Mouse (Mus musculus): ENCODE data around the gene Zc3h15. TPM values are rescaled to one million over a fixed set of nuclear protein-coding genes. Genes with fewer than 3 reads are reported as not detected.
"Not testable (repeated sequence)": the region's sequence is repeated elsewhere in the genome, so short reads cannot be mapped to it uniquely, and the experiment has no call there.

Zc3h15 gene
- polyA plus RNA-seq, 1 experiment = 39.9 TPM

DNA sequence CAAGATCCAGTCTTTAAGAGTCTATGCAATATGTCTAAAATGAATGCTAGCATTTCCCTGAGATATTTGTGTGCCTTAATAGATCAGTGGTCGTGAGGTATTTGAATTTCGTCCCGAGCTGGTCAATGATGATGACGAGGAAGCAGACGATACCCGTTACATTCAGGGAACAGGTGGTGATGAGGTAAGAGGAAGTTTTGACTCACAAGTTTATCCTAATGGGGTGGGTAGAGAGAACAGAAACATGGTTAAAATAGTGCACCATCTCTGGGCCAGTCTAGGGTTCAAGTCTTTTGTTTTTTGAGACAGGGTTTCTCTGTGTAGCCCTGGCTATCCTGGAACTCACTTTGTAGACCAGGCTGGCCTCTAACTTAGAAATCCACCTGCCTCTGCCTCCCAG lies 17.1 kb downstream of the Zc3h15 start:
- Histone ChIP-seq H3K27ac (ENCODE audit: control insufficient read depth, insufficient read depth, low read depth, low read length) (no peak overlapping the region), H3K4me3 (ENCODE audit: control insufficient read depth, low read depth, low read length) (no peak overlapping the region), H3K4me1 (ENCODE audit: control insufficient read depth, insufficient read depth, low read length) (no peaks in the 10 kb centered on the region), H3K36me3 (ENCODE audit: control insufficient read depth, insufficient read depth, low read length) (no peaks in the 10 kb centered on the region; the same call in 1 of the 2 replicates), H3K27me3 (ENCODE audit: control insufficient read depth, insufficient read depth, low read length) (no peaks in the 10 kb centered on the region)
- TF ChIP-seq CTCF (IDR thresholded peaks at IDR 0.05; ENCODE audit: control insufficient read depth, insufficient read depth, insufficient replicate concordance, low read depth, low read length) = no peak
- no peak for TF ChIP-seq POLR2A (IDR thresholded peaks at IDR 0.05; ENCODE audit: control insufficient read depth, low read depth, low read length)

DNA sequence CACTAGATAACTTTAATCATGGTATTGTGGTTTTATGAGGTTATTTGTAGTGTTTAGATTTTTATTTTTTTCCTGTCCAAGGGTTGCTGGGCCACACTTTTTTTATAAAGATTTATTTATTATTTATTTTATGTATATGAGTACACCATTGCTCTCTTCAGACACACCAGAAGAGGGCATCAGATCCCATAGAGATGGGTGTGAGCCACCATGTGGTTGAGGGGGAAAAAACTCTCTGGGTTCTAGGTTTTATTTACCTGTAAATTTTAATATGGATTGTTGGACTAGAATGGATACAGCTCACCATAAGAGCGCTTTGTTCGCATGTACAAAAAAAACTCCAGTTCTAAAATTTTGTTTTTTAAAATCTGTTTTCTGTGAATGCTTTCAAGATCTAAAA lies 20.8 kb downstream of the Zc3h15 start:
- H3K4me3 ChIP-seq (ENCODE audit: control insufficient read depth, low read depth, low read length); H3K4me1 ChIP-seq (ENCODE audit: control insufficient read depth, insufficient read depth, low read length); H3K36me3 ChIP-seq (ENCODE audit: control insufficient read depth, insufficient read depth, low read length); H3K27me3 ChIP-seq (ENCODE audit: control insufficient read depth, insufficient read depth, low read length); H3K27ac ChIP-seq (ENCODE audit: control insufficient read depth, insufficient read depth, low read depth, low read length): not testable (repeated sequence)

DNA sequence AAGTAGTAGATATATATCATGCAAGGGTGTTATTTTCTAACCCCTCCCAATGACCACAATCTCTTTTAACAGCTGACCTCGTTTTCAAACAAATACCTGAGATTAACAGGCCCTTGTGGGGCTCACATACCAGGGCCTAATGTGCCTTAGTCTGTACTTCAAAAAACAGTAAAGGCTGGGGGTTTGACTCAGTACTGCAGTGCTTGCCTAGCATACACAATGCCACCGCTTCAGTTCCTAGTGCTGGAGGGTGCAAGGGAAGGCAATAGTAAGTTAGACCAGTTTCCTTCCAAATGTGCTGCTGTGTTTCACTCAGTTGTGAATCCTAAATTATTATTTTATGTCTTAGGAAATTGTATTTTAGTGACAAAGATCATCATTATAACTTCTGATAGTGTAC lies 23.2 kb downstream of the Zc3h15 start:
- Histone ChIP-seq H3K27me3 (ENCODE audit: control insufficient read depth, insufficient read depth, low read length) (no peaks in the 10 kb centered on the region), H3K4me1 (ENCODE audit: control insufficient read depth, insufficient read depth, low read length) (no peaks in the 10 kb centered on the region), H3K4me3 (ENCODE audit: control insufficient read depth, low read depth, low read length) (no peak overlapping the region), H3K36me3 (ENCODE audit: control insufficient read depth, insufficient read depth, low read length) (no peaks in the 10 kb centered on the region), H3K27ac (ENCODE audit: control insufficient read depth, insufficient read depth, low read depth, low read length) (no peak overlapping the region)
- TF ChIP-seq CTCF (IDR thresholded peaks at IDR 0.05; ENCODE audit: control insufficient read depth, insufficient read depth, insufficient replicate concordance, low read depth, low read length) (no peak), POLR2A (IDR thresholded peaks at IDR 0.05; ENCODE audit: control insufficient read depth, low read depth, low read length) (no peak)

DNA sequence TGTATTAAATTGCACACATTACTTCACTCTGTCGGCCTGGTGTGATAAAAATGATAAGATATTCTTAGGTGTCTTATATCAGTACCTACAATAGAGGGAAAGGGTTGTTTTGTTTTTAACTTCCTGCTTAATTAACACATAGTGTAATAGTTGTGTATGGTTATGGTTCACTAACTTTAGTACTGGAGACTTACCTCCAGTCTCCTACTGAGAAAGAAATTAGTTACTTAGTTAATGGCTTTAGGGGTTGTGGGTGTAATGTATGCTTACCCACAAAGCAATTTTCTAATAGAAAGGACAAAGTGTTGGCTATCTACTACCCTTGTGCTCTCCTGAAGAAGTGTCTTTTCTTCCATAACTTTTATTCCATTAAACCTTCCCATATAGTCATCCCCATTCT lies 23.8 kb downstream of the Zc3h15 start:
- Histone ChIP-seq H3K4me3 (ENCODE audit: control insufficient read depth, low read depth, low read length) (no peak overlapping the region), H3K27me3 (ENCODE audit: control insufficient read depth, insufficient read depth, low read length) (no peaks in the 10 kb centered on the region), H3K27ac (ENCODE audit: control insufficient read depth, insufficient read depth, low read depth, low read length) (no peak overlapping the region), H3K36me3 (ENCODE audit: control insufficient read depth, insufficient read depth, low read length) (no peaks in the 10 kb centered on the region), H3K4me1 (ENCODE audit: control insufficient read depth, insufficient read depth, low read length) (no peaks in the 10 kb centered on the region)
- no peak for TF ChIP-seq POLR2A (IDR thresholded peaks at IDR 0.05; ENCODE audit: control insufficient read depth, low read depth, low read length)
- TF ChIP-seq CTCF (IDR thresholded peaks at IDR 0.05; ENCODE audit: control insufficient read depth, insufficient read depth, insufficient replicate concordance, low read depth, low read length) = no peak

DNA sequence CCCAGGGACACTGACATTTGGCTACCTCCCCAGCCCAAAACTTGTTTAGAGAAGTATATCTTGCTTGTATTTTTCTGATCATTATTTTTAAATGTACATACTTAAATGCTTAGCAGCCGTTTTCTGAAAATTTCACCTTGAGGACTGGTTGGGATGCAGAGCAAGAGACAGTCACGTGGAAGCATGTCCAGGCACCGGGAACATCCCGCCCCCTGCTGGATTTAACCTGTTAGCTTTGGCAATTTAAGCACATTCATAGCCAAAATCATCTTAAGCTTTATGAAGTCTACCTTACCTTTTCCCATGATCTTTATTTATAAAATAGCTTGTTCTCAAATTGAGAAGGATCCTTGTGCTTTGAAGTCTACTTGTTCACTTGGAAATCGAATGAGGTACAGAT lies 25.8 kb downstream of the Zc3h15 start:
- Histone ChIP-seq H3K4me1 (ENCODE audit: control insufficient read depth, insufficient read depth, low read length) (no peaks in the 10 kb centered on the region), H3K36me3 (ENCODE audit: control insufficient read depth, insufficient read depth, low read length) (no peaks in the 10 kb centered on the region), H3K27me3 (ENCODE audit: control insufficient read depth, insufficient read depth, low read length) (no peaks in the 10 kb centered on the region), H3K27ac (ENCODE audit: control insufficient read depth, insufficient read depth, low read depth, low read length) (no peak overlapping the region), H3K4me3 (ENCODE audit: control insufficient read depth, low read depth, low read length) (no peak overlapping the region)
- TF ChIP-seq CTCF (IDR thresholded peaks at IDR 0.05; ENCODE audit: control insufficient read depth, insufficient read depth, insufficient replicate concordance, low read depth, low read length) (no peak), POLR2A (IDR thresholded peaks at IDR 0.05; ENCODE audit: control insufficient read depth, low read depth, low read length) (no peak)

DNA sequence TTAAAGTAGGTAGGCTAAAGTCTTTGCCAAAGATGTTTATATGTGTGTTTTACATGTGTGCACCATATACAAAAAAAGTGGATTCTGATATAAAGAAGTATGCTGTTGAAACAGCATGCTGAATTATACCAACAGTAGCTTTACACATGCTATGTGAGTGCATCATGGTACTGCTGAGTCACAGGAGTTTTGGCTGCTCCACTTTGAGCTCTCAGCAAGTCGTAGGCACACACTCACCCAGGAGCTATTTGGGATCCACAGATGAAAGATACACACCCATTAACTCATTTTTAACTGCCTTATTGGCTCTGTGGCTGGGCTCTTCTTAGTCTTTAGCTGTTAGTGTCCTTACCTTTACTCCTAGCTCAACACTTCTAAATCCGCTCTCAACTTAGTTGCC lies 27.6 kb downstream of the Zc3h15 start:
- no peak for TF ChIP-seq CTCF (IDR thresholded peaks at IDR 0.05; ENCODE audit: control insufficient read depth, insufficient read depth, insufficient replicate concordance, low read depth, low read length)
- no peak for TF ChIP-seq POLR2A (IDR thresholded peaks at IDR 0.05; ENCODE audit: control insufficient read depth, low read depth, low read length)
- Histone ChIP-seq H3K27ac (ENCODE audit: control insufficient read depth, insufficient read depth, low read depth, low read length) (no peak overlapping the region), H3K27me3 (ENCODE audit: control insufficient read depth, insufficient read depth, low read length) (no peaks in the 10 kb centered on the region), H3K4me3 (ENCODE audit: control insufficient read depth, low read depth, low read length) (no peak overlapping the region), H3K4me1 (ENCODE audit: control insufficient read depth, insufficient read depth, low read length) (no peaks in the 10 kb centered on the region), H3K36me3 (ENCODE audit: control insufficient read depth, insufficient read depth, low read length) (no peaks in the 10 kb centered on the region)

DNA sequence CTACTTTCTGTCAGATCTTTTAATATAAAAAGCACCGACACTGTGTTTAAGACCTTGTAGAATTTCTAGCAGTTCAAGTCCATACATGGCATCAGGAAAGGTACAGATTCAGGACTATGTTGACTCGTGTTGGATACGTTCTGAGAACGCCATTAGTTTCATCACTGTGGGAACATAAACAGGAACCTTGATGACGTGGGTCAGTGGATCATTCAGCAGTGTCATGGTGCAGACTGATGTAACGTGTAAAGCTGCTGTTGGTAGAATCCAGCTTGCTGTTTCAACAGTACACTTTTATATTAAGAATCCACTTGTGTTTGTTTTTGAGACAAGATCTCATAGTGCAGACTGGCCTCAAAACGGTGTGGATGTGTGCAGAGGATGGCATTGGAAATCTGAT lies 28.8 kb downstream of the Zc3h15 start:
- Histone ChIP-seq H3K27ac (ENCODE audit: control insufficient read depth, insufficient read depth, low read depth, low read length) (no peak overlapping the region), H3K36me3 (ENCODE audit: control insufficient read depth, insufficient read depth, low read length) (no peaks in the 10 kb centered on the region), H3K4me3 (ENCODE audit: control insufficient read depth, low read depth, low read length) (no peak overlapping the region), H3K4me1 (ENCODE audit: control insufficient read depth, insufficient read depth, low read length) (no peaks in the 10 kb centered on the region), H3K27me3 (ENCODE audit: control insufficient read depth, insufficient read depth, low read length) (no peaks in the 10 kb centered on the region)
- TF ChIP-seq CTCF (IDR thresholded peaks at IDR 0.05; ENCODE audit: control insufficient read depth, insufficient read depth, insufficient replicate concordance, low read depth, low read length) (no peak), POLR2A (IDR thresholded peaks at IDR 0.05; ENCODE audit: control insufficient read depth, low read depth, low read length) (no peak)

DNA sequence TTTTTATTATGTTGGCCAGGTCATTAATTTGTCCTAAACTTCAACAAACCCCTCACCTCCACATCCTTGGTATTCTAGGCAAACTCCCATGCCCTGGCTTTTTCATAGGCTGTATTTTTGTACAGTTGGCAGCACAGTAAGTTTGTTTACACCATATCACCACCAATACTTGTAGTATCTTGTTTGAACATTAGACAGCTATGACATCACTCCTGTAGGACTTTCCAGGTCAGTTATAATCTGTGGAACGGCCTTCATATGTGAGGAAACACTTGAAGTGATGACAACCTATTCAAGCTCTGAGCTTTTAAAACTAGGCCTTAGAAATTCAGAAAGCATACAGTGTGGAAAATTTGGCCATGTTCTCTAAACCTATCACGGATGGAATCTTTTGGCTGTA lies 29.6 kb downstream of the Zc3h15 start:
- no peaks in the 10 kb centered on the region for H3K36me3 ChIP-seq (ENCODE audit: control insufficient read depth, insufficient read depth, low read length)
- no peaks in the 10 kb centered on the region for H3K4me1 ChIP-seq (ENCODE audit: control insufficient read depth, insufficient read depth, low read length)
- no peak overlapping the region for H3K4me3 ChIP-seq (ENCODE audit: control insufficient read depth, low read depth, low read length)
- TF ChIP-seq CTCF (IDR thresholded peaks at IDR 0.05; ENCODE audit: control insufficient read depth, insufficient read depth, insufficient replicate concordance, low read depth, low read length) (no peak), POLR2A (IDR thresholded peaks at IDR 0.05; ENCODE audit: control insufficient read depth, low read depth, low read length) (no peak)
- H3K27me3 ChIP-seq (ENCODE audit: control insufficient read depth, insufficient read depth, low read length) = no peaks in the 10 kb centered on the region
- H3K27ac ChIP-seq (ENCODE audit: control insufficient read depth, insufficient read depth, low read depth, low read length) = no peak overlapping the region

Measured in testis, adult 2 months (tissue).